Mouse (Mus musculus) testis, adult 2 months (tissue): ENCODE data around the gene Tmem178. TPM values are rescaled to one million over a fixed set of nuclear protein-coding genes. Genes with fewer than 3 reads are reported as not detected.

Experiments
- H3K27ac ChIP-seq: fragments of 200-500 bp; 2 replicates; pipeline ENCODE4 v1.5.1; 2012; ENCODE audit warnings: low read depth, low read length; ENCODE audit not compliant: control insufficient read depth, insufficient read depth
- H3K27me3 ChIP-seq: fragments of 200-500 bp; 2 replicates; pipeline ENCODE4 v1.6.1; 2012; ENCODE audit warnings: mild to moderate bottlenecking, low read length, moderate library complexity; ENCODE audit not compliant: control insufficient read depth, insufficient read depth
- H3K36me3 ChIP-seq: fragments of 200-500 bp; 2 replicates; pipeline ENCODE4 v1.6.1; 2012; ENCODE audit warnings: mild to moderate bottlenecking, low read length; ENCODE audit not compliant: control insufficient read depth, insufficient read depth
- H3K4me1 ChIP-seq: fragments of 200-500 bp; 2 replicates; pipeline ENCODE4 v1.6.1; 2012; ENCODE audit warnings: low read length; ENCODE audit not compliant: control insufficient read depth, insufficient read depth
- H3K4me3 ChIP-seq: fragments of 200-500 bp; 2 replicates; pipeline ENCODE4 v1.5.1; 2012; ENCODE audit warnings: low read depth, mild to moderate bottlenecking, low read length, moderate library complexity, mixed read lengths; ENCODE audit not compliant: control insufficient read depth
- CTCF ChIP-seq: fragments of 200-500 bp; IDR thresholded peaks from 2 replicates; pipeline ENCODE4 v1.5.1; 2012; ENCODE audit warnings: low read depth, mild to moderate bottlenecking, inconsistent platforms, low read length, moderate library complexity; ENCODE audit not compliant: control insufficient read depth, insufficient read depth, insufficient replicate concordance
- POLR2A ChIP-seq: fragments of 200-500 bp; IDR thresholded peaks from 2 replicates; pipeline ENCODE4 v1.6.1; 2012; ENCODE audit warnings: low read depth, mild to moderate bottlenecking, inconsistent platforms, low read length, moderate library complexity; ENCODE audit not compliant: control insufficient read depth
- polyA plus RNA-seq: library from polyadenylated mRNA; depleted of rRNA; stranded (reverse); fragments of >200 nt; gene quantifications from 2 replicates; pipeline ENCODE4 v1.2.3, GENCODE M21; 2012

Tmem178 gene
- polyA plus RNA-seq, 1 experiment: 0.30 TPM

DNA sequence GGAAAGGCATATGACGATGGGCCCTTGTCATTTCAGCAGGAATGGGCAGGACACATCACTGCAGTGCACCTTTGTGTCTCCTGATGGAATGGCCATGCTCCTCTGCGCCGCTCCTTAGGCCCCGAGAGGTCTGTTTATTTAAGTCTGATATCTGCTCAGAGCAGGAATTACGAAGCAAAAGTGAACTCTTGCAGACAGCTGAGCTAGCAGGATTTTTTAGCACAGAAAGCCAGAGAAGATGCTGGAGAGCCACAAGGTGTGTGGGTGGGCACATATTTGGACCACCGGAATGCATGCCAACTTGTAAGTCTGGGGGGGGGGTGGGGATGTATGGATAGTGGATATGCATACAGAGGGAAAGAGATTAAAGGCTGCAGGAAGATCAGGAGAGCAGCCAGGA lies 13.9 kb downstream of the Tmem178 start:
- no peaks in the 10 kb centered on the region for H3K4me1 ChIP-seq
- no peaks in the 10 kb centered on the region for H3K27me3 ChIP-seq
- H3K4me3 ChIP-seq: no peak overlapping the region
- H3K27ac ChIP-seq: no peak overlapping the region
- H3K36me3 ChIP-seq: no peaks in the 10 kb centered on the region
- no peak for TF ChIP-seq CTCF
- no peak for TF ChIP-seq POLR2A

DNA sequence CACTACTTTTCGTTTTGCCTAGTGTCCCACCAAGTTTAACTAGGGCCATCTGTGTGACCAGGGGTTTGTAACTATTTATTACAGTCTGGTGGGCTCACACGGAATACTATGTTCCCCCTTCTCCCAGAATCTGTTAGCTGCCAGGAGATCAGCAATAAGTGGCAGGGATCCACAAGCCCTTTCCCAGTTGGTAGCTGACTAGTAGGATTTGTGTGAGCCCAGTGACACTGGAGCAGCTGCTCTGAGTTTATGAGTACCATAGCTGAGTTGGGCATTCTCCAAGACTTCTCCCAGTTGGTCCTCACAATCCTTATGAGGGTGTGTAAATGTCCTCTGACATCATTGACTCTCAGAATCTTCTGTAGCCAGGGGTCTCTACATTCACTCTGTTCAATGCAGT lies 15.4 kb downstream of the Tmem178 start:
- no peaks in the 10 kb centered on the region for H3K36me3 ChIP-seq
- H3K4me3 ChIP-seq: no peak overlapping the region
- no peaks in the 10 kb centered on the region for H3K27me3 ChIP-seq
- no peaks in the 10 kb centered on the region for H3K4me1 ChIP-seq
- H3K27ac ChIP-seq: no peak overlapping the region
- TF ChIP-seq CTCF (no peak), POLR2A (no peak)

DNA sequence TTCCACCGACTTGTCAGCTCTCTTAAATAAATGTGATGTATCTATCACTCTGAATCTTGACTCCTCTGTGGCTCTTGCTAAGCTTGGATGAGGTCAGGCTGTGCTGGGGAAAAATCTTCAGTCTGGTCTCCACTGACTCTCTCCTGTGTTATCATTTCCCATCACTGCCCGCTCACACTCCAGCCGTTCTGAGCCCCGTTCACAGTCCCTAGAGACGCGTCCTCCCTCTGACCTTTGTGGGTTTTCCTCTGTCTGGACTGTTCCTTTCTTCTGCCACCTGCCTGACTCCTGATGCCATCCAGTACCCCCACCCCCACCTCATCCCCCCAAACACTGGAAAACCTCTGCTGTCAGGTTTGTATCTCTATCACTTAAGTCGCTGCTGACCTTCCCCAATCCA lies 23.0 kb downstream of the Tmem178 start:
- Histone ChIP-seq H3K4me3 (no peak overlapping the region), H3K4me1 (peaks cover 3% of the 10 kb centered on the region), H3K27me3 (no peaks in the 10 kb centered on the region), H3K27ac (no peak overlapping the region), H3K36me3 (no peaks in the 10 kb centered on the region)
- TF ChIP-seq CTCF: no peak
- TF ChIP-seq POLR2A: no peak

GRCm38 (mm10) chr17:80969643-80970619 lies 25.5 kb downstream of the Tmem178 start:
- no peak overlapping the region for H3K27ac ChIP-seq

DNA sequence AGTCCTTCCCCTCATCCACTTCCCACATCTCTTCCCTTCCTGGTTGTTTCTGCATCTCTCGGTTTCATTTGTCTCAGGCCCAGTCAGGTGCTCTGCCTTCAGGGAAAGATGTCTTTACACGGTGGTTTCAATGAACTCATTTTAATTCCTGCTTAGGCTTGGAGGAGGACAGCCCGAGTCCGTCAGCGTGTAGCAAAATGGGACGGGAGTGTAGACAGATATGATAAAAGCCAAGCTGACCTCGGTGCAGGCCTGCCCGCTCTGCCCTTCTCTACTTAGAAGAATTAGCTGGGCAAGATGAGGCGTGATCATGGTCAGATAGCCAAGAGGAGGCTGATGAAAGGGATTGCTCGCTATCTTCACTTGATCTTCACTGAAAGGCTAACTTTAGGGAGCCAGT lies 26.3 kb downstream of the Tmem178 start:
- Histone ChIP-seq H3K4me1 (peaks cover 3% of the 10 kb centered on the region), H3K27me3 (no peaks in the 10 kb centered on the region), H3K4me3 (no peak overlapping the region), H3K36me3 (no peaks in the 10 kb centered on the region), H3K27ac (no peak overlapping the region; the same call in 1 of the 2 replicates)
- TF ChIP-seq CTCF: no peak
- TF ChIP-seq POLR2A: no peak

More at GRCm38 (mm10) chr17:80969643-80970619, 25.5 kb downstream of the Tmem178 start:
- Histone ChIP-seq H3K36me3 (no peaks in the 10 kb centered on the region), H3K4me1 (peaks cover 3% of the 10 kb centered on the region), H3K4me3 (no peak overlapping the region; the same call in 1 of the 2 replicates), H3K27me3 (no peaks in the 10 kb centered on the region)
- no peak for TF ChIP-seq CTCF
- TF ChIP-seq POLR2A: no peak

DNA sequence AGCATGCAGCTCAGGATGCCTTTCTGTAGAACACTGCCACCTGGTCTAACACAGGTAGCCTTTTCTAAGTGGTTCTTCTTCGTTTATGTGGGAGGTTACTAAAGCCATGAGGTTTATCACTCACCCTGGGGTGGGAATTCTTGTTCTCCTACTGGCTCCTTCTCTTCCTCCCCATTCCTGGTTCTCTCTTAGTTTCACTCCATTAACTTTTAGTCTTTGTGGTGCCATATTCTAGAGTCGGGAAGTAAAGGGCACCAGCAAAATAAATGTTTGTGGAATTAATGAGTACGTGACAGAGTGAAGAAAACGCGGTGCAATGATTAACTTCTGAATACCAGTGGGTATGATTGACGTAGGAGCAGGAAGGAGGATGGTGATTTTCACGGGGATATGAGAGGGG lies 28.5 kb downstream of the Tmem178 start:
- H3K36me3 ChIP-seq: no peaks in the 10 kb centered on the region
- TF ChIP-seq POLR2A (no peak), CTCF (no peak)
- H3K27me3 ChIP-seq: no peaks in the 10 kb centered on the region
- no peak overlapping the region for H3K4me3 ChIP-seq
- H3K4me1 ChIP-seq: peaks cover 3% of the 10 kb centered on the region
- H3K27ac ChIP-seq: no peak overlapping the region

DNA sequence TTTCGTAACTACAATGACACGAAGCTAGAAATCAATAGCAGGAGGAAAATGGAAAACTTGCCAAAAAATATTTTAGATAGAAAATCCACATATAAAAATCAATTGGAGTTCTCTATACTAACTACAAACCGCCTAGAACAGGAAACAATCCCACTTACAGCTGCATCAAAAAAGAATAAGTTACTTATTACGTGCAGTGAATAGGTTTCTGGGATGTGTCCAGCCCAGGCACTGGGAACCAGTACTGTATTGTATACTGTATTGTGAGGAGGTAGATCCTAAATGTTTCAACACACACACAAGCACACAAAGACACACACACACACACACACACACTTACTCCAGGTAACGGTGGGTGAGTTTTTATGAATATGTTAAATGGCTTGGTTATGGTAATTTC lies 32.8 kb downstream of the Tmem178 start:
- H3K27me3 ChIP-seq: no peaks in the 10 kb centered on the region
- no peaks in the 10 kb centered on the region for H3K4me1 ChIP-seq
- H3K27ac ChIP-seq: no peak overlapping the region
- no peak for TF ChIP-seq POLR2A
- no peak for TF ChIP-seq CTCF
- H3K36me3 ChIP-seq: no peaks in the 10 kb centered on the region
- no peak overlapping the region for H3K4me3 ChIP-seq
